Mouse (Mus musculus) CH12.LX (cell line): Measurements from ENCODE around the gene Bdh2. TPM values are rescaled to one million over a fixed set of nuclear protein-coding genes. Genes with fewer than 3 reads are reported as not detected.
A peak's percentile ranks its signal among the peaks of the same experiment; 100 is the strongest.

Experiments used
- DNase-seq: peaks from one replicate; pipeline ENCODE4 v3.0.0-alpha.2; 2013; ENCODE audit errors: extremely low read depth
- H3K27ac ChIP-seq: 2 replicates; pipeline ENCODE4 v1.5.1; 2012; ENCODE audit warnings: low read depth, mild to moderate bottlenecking, control low read depth, moderate library complexity; ENCODE audit not compliant: insufficient read depth
- H3K27me3 ChIP-seq: replicated peaks from 2 replicates; pipeline ENCODE3; 2012; ENCODE audit warnings: inconsistent platforms
- H3K36me3 ChIP-seq, 2 experiments: replicated peaks in 1 of 2; 2 replicates each; pipeline versions ENCODE3 to v1.6.1; 2012; ENCODE audit warnings: inconsistent platforms in 1 of 2, low read length in 1 of 2, mild to moderate bottlenecking in 1 of 2, mixed read lengths in 1 of 2, moderate library complexity in 1 of 2; ENCODE audit not compliant: control insufficient read depth in 1 of 2, insufficient read depth in 1 of 2
- H3K4me1 ChIP-seq, 2 experiments: 2 replicates each; pipeline ENCODE4 v1.6.1; 2012; ENCODE audit warnings: inconsistent platforms in 1 of 2, moderate library complexity in 1 of 2; ENCODE audit not compliant: insufficient read depth in 2 of 2, control insufficient read depth in 1 of 2
- H3K4me2 ChIP-seq: 2 replicates; pipeline ENCODE4 v1.6.1; 2012; ENCODE audit warnings: low read depth, mild to moderate bottlenecking, control low read depth; ENCODE audit not compliant: poor library complexity, insufficient read depth, severe bottlenecking
- H3K4me3 ChIP-seq, 3 experiments: fragments of 150-350 bp in 1 of 3; sonication (generic) in 1 of 3; replicated peaks in 1 of 3; 2 replicates each; pipeline versions ENCODE3 to v1.5.1; 2011 to 2012; ENCODE audit warnings: low read depth in 2 of 3, low read length in 2 of 3, mild to moderate bottlenecking in 2 of 3, moderate library complexity in 2 of 3, control low read depth in 1 of 3, improper control_type of control experiment in 1 of 3, inconsistent platforms in 1 of 3, mixed read lengths in 1 of 3; ENCODE audit not compliant: poor library complexity in 1 of 3
- H3K79me2 ChIP-seq: replicated peaks from 2 replicates; pipeline ENCODE4 v1.6.1; 2012; ENCODE audit warnings: mild to moderate bottlenecking, moderate library complexity; ENCODE audit not compliant: control insufficient read depth, poor library complexity, insufficient read depth, severe bottlenecking; ENCODE audit errors: extremely low read depth
- H3K9ac ChIP-seq: 2 replicates; pipeline ENCODE4 v1.6.1; 2012; ENCODE audit warnings: low read depth, mild to moderate bottlenecking, control low read depth, moderate library complexity; ENCODE audit not compliant: insufficient read depth
- H3K9me3 ChIP-seq: replicated peaks from 2 replicates; pipeline ENCODE3; 2012; ENCODE audit warnings: low read length, inconsistent platforms, mixed read lengths
- BHLHE40 ChIP-seq: IDR thresholded peaks from 2 replicates; pipeline ENCODE4 v1.6.1; 2011; ENCODE audit warnings: mild to moderate bottlenecking, low read depth, low read length, improper control_type of control experiment
- E2F4 ChIP-seq: IDR thresholded peaks from 2 replicates; pipeline ENCODE4 v1.6.1; 2011; ENCODE audit warnings: low read depth, low read length, improper control_type of control experiment; ENCODE audit not compliant: insufficient replicate concordance
- EP300 ChIP-seq: IDR thresholded peaks from 2 replicates; pipeline ENCODE4 v1.6.1; 2011; ENCODE audit warnings: low read length, improper control_type of control experiment
- ETS1 ChIP-seq: conservative IDR thresholded peaks from 2 replicates; pipeline ENCODE4 v1.6.1; 2012; ENCODE audit warnings: low read depth, mild to moderate bottlenecking, inconsistent platforms, low read length, improper control_type of control experiment, moderate library complexity
- GABPA ChIP-seq: IDR thresholded peaks from 2 replicates; pipeline ENCODE4 v1.6.1; 2012; ENCODE audit warnings: low read depth, low read length, improper control_type of control experiment, inconsistent platforms; ENCODE audit not compliant: insufficient replicate concordance
- IRF4 ChIP-seq: IDR thresholded peaks from 2 replicates; pipeline ENCODE4 v1.6.1; 2014; ENCODE audit warnings: low read depth, mild to moderate bottlenecking, inconsistent platforms, low read length, improper control_type of control experiment
- JUN ChIP-seq: IDR thresholded peaks from 2 replicates; pipeline ENCODE4 v1.6.1; 2011; ENCODE audit warnings: low read depth, mild to moderate bottlenecking, low read length, improper control_type of control experiment, moderate library complexity; ENCODE audit not compliant: insufficient read depth
- JUND ChIP-seq: conservative IDR thresholded peaks from 2 replicates; pipeline ENCODE4 v1.6.1; 2011; ENCODE audit warnings: low read depth, low read length, improper control_type of control experiment
- KAT2A ChIP-seq: IDR thresholded peaks from 2 replicates; pipeline ENCODE4 v1.6.1; 2012; ENCODE audit warnings: low read length, improper control_type of control experiment, inconsistent platforms; ENCODE audit not compliant: insufficient replicate concordance
- MAFK ChIP-seq: IDR thresholded peaks from 2 replicates; pipeline ENCODE4 v1.6.1; 2011; ENCODE audit warnings: low read length, improper control_type of control experiment; ENCODE audit not compliant: insufficient replicate concordance
- MEF2A ChIP-seq: IDR thresholded peaks from 2 replicates; pipeline ENCODE4 v1.6.1; 2014; ENCODE audit warnings: low read depth, mild to moderate bottlenecking, inconsistent platforms, low read length, improper control_type of control experiment, borderline replicate concordance
- NRF1 ChIP-seq: IDR thresholded peaks from 2 replicates; pipeline ENCODE4 v1.6.1; 2014; ENCODE audit warnings: low read depth, mild to moderate bottlenecking, inconsistent platforms, low read length, improper control_type of control experiment, moderate library complexity
- POLR2AphosphoS2 ChIP-seq: IDR thresholded peaks from 2 replicates; pipeline ENCODE4 v1.6.1; 2011; ENCODE audit warnings: low read depth, low read length, improper control_type of control experiment
- RAD21 ChIP-seq: IDR thresholded peaks from 2 replicates; pipeline ENCODE4 v1.6.1; 2011; ENCODE audit warnings: low read depth, mild to moderate bottlenecking, low read length, improper control_type of control experiment, moderate library complexity
- RCOR1 ChIP-seq: conservative IDR thresholded peaks from 2 replicates; pipeline ENCODE4 v1.6.1; 2012; ENCODE audit warnings: low read depth, mild to moderate bottlenecking, inconsistent platforms, low read length, improper control_type of control experiment
- UBTF ChIP-seq: IDR thresholded peaks from 2 replicates; pipeline ENCODE4 v1.6.1; 2012; ENCODE audit warnings: low read depth, mild to moderate bottlenecking, inconsistent platforms, low read length, improper control_type of control experiment, moderate library complexity
- ZKSCAN1 ChIP-seq: IDR thresholded peaks from 2 replicates; pipeline ENCODE4 v1.6.1; 2012; ENCODE audit warnings: low read depth, inconsistent platforms, low read length, improper control_type of control experiment, borderline replicate concordance
- ZNF384 ChIP-seq: IDR thresholded peaks from 2 replicates; pipeline ENCODE4 v1.6.1; 2012; ENCODE audit warnings: low read depth, low read length, improper control_type of control experiment, inconsistent platforms
- dilution Hi-C: fragments of 300-500 bp; cut with MboI; formaldehyde crosslinking; loops from 2 replicates; pipeline ENCODE4 v1.14.3; 2020; ENCODE audit warnings: low sequenced_read_pairs; ENCODE audit not compliant: extremely low pct_unique_long_range_greater_than_20kb, extremely low pct_ligation_motif_present
- in situ Hi-C: fragments of 300-500 bp; cut with MboI; formaldehyde crosslinking; loops from 3 replicates; pipeline ENCODE4 v1.14.3; 2019; ENCODE audit warnings: low sequenced_read_pairs, low pct_ligation_motif_present, low pct_unique_long_range_greater_than_20kb, mixed read lengths
- polyA plus RNA-seq: library from polyadenylated mRNA; unstranded; fragments of >175 nt; gene quantifications from 2 replicates; pipeline ENCODE4 v1.2.1, GENCODE M21; 2012; ENCODE audit warnings: low read depth; ENCODE audit not compliant: insufficient read length
- total RNA-seq, 2 experiments: library from RNA; depleted of rRNA; stranded (reverse); fragments of 300-350 nt in 1 of 2; fragments of >200 nt in 1 of 2; gene quantifications; 2 replicates each; pipeline ENCODE4 v1.2.3; 2012 to 2014

The Bdh2 gene
- total and polyA plus RNA-seq, 3 experiments, result 1.2 to 2.3 (median 2.0) TPM

DNA sequence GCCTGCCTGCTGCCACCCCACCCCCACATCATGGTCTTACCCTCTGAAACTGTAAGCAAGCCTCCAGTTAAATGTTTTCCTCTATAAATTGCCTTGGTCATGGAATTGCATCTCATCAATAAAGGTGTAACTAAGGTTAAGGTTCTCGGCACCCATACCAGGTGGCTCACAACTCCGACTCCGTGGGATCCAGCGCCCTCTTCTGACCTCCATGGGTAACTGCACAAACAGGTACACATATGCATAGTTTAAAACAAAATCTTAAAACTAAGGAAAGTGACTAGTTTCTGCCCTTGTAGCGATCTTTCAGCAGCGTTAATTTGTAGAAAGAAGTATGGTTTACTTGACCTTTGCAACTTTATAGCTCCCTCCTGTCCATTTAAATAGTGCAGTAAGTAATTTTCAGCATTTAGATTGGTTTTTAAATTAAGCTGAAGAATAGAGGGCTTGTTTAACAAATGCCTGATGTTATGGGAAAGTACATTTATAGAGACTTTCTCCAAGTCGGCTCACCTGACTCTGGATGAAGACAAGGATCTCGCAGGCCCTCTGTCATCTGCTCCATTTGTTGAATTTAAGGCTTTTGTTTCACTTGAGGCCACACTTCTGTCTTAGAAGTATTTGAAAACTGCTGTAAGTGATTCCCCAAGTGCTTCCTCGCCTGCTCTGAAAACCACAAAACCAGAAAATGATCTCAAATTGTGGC, 34.9 kb downstream of the Bdh2 start:
- Histone ChIP-seq H3K4me2 (no peak overlapping the region), H3K9ac (no peak overlapping the region), H3K36me3 (peaks cover 0 to 3% of the 10 kb centered on the region in 2 experiments), H3K27me3 (no peaks in the 10 kb centered on the region), H3K9me3 (peaks cover 5% of the 10 kb centered on the region), H3K27ac (no peak overlapping the region), H3K4me3 (no peak overlapping the region), H3K79me2 (no peaks in the 10 kb centered on the region), H3K4me1 (peaks cover 0 to 4% of the 10 kb centered on the region in 2 experiments; a peak in 1 of 4 replicates)
- TF ChIP-seq JUND, result no peak
- TF ChIP-seq MEF2A, result no peak
- no peak for TF ChIP-seq RCOR1
- TF ChIP-seq E2F4, result no peak
- no peak for TF ChIP-seq RAD21
- no peak for TF ChIP-seq ETS1
- dilution Hi-C loops, result no loop called here
- no peak for DNase-seq
- in situ Hi-C loops, result no loop called here

DNA sequence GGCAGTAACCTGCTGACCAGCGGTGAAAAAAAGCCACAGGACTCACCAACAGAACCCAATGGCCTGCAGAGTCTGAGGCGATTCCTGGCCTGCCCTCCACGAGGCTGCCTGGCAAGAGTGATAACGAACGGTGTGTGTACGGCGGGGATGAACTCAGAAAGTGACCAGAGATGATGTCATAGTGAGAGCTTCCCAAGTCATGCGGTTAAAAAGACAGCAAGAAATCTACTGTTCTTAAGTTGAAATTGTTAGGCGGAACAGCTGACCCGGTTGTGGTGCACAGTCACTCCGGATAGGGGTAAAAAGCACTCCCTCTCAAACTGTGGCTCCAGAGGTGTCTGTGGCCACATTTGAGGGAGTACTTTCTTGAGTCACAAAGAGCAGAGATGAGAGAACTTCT, 37.3 kb downstream of the Bdh2 start:
- H3K27ac ChIP-seq, result no peak overlapping the region
- peak; percentile 48; the same call in 1 of the 2 replicates for TF ChIP-seq ETS1
- no peak for TF ChIP-seq UBTF
- TF ChIP-seq EP300, result peak; percentile 60
- no peak for TF ChIP-seq ZKSCAN1
- TF ChIP-seq GABPA, result no peak
- TF ChIP-seq KAT2A, result no peak
- TF ChIP-seq ZNF384, result no peak
- TF ChIP-seq MEF2A, result no peak
- TF ChIP-seq BHLHE40, result 0 out of 2 replicates have a peak, but pooled peaks have one; percentile 10
- no peak for TF ChIP-seq NRF1
- peak; percentile 69; the same call in 1 of the 2 replicates for TF ChIP-seq JUN
- TF ChIP-seq MAFK, result no peak
- TF ChIP-seq POLR2AphosphoS2, result no peak
- TF ChIP-seq JUND, result peak; percentile 35; the same call in 1 of the 2 replicates
- peak; percentile 66 for TF ChIP-seq IRF4
- H3K4me1 ChIP-seq, result peaks cover 0 to 4% of the 10 kb centered on the region in 2 experiments; a peak in 1 of 4 replicates
- H3K27me3 ChIP-seq, result no peaks in the 10 kb centered on the region
- peaks cover 0 to 3% of the 10 kb centered on the region in 2 experiments for H3K36me3 ChIP-seq
- in situ Hi-C loops (no loop called here), dilution Hi-C loops (no loop called here)
- H3K9me3 ChIP-seq, result peaks cover 5% of the 10 kb centered on the region
- H3K4me2 ChIP-seq, result peak overlapping the region; percentile 62; the same call in 1 of the 2 replicates
- DNase-seq, result no peak
- no peak overlapping the region for H3K4me3 ChIP-seq
- no peaks in the 10 kb centered on the region for H3K79me2 ChIP-seq
- no peak overlapping the region for H3K9ac ChIP-seq
